Mouse (Mus musculus) naive thymus-derived CD4-positive, alpha-beta T cell, adult 2 months (primary cell): Measurements from ENCODE around the gene Eno1.
A peak's percentile ranks its signal among the peaks of the same experiment; 100 is the strongest.

Source experiments
- DNase-seq: peaks from one replicate; pipeline ENCODE4 v3.0.0-alpha.2; 2011; ENCODE audit warnings: low read depth

The Eno1 gene

DNA sequence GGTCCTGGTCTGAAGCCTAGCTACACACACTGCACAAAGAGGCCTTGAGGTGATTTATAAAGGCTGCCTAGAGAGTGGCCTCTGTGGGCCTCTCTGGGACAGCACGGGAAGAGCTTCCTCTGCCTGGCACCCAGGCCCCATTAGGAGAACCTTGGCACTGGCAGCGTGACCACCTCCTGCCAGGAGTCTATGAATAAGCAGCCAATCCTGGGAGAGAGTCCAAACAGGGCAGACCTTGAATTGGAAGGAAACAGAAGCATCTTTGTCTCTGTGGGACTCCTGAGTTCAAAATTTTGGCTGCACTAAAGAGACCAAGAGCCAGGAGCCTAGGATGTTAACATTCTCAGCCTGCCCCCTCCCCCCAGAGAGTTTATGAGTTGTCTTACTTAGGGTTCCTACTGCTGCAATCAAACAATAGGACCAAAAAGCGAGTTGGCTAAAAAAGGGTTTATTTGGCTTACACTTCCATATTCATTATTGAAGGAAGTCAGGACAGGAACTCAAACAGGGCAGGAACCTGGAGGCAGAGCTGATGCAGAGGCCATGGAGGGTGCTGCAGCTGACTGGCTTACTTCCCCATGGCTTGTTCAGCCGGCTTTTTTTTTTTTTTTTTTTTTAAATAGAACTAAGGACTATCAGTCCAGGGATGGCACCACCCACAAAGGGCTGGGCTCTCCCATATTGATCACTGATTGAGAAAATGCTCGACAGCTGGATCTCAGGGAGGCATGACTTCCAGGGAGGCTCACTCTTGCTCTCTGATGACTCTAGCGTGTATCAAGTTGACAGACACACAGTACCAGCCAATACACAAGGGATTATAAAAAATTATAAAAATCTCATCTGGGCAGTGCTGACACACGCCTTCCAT lies 9.5 kb upstream of the Eno1 start:
- DNase-seq = no peak

DNA sequence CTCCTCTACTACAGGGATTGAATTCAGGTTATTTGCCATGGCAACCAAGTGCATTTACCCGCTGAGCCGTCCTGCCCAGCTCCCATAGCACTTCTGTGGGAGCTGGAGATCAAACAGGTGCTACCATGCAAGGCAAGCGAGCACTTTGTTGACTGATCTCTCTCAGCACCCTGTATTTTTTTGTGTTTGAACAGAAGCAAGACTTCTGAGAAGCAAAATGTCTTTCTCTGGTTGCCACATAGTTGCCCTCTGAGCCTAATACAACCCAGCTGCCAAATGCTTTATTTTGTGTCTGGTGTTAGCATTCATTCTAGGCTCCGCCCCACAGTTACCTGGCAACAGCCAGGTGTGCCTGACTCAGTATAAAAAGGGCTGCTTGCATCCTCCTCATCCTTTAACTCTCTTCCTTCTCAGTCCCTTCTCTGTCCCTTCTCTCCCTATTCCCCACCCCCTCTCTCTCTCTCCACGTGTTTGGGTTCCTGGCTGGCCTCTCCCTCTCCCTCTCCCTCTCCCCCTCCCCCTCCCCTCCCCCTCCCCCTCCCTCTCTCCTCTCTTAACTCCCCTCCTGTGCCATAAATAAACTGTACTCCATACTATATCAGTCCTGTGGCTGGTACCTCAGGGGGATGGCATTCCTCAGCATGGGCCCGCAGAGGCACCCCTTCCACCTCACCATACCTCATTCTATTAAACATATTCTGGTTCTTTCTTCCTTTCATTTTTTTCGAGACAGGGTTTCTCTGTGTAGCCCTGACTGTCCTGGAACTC lies 7.8 kb upstream of the Eno1 start:
- DNase-seq = no peak

DNA sequence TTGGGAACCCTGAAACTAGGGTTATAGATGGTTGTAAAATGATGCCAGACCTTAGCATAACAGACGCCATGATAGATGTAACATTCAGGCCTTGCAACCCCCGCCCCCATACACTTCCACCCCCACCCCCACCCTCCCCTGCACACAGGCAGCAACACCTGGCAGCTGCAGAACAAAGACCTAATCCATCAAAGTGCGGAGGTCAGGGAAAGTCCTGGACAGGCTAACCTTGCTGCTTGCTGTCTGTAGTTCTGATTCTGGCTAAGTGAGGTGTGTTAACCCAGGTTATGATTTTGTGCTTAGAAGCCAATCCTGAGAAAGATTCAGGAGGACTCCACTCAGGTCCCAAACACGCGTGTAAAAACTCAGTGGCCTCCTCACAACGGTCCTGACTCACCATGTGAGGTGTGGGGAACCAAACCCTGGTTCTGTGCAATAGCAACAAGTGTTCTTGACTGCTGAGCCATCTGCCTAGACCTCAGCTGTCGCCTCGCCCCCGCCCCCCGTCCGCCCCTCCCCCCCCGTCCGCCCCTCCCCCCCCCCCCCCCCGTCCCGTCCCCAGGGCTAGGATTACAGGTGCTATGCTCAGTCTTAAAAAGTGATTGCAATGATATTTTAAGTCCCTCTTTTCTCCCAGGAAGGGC lies 6.7 kb upstream of the Eno1 start:
- no peak for DNase-seq

DNA sequence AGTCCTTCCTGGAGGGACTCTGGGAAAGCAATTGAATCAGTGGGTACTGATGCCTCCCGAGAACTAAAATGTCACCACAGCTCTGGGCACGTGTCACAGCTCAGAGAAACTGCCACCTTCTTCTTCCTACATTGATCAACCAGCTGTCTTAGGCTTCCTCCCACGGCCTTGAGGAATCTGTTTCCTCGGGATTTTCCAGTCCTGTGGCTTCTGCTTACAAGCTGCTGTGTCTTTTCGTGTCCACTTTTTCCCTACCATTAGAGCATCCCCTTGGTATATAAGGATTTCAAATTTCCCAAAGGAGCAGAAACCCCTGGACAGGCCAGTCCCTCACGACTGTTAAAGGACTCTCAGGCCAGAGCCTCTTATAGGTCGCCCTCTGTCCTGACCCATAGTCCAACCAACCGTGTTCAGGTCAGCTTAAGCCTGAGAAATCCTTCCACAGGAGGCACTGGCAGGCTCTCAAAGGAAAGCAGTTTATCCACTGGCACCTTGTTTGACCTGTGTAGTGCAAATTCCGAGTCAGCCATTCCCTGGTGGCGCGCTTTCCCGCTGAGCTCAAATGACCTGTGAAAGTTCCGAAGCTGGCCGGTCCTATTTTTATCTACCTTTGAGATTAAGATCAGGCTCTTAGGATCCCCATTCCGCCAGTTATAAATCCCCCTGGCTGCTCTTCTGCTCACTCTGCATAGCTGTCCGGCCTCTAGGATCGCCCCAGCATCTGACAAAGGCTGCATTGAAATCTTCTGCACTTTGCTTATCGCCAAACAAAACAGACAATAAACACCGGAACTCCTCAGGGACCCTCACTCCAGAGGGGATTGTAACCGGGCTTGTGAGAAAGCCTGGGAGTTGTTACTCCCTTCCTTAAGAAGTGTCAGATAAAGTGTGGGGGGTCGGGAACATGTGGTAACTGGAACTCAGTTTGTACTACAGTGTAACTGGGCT lies 5.8 kb upstream of the Eno1 start:
- no peak for DNase-seq

DNA sequence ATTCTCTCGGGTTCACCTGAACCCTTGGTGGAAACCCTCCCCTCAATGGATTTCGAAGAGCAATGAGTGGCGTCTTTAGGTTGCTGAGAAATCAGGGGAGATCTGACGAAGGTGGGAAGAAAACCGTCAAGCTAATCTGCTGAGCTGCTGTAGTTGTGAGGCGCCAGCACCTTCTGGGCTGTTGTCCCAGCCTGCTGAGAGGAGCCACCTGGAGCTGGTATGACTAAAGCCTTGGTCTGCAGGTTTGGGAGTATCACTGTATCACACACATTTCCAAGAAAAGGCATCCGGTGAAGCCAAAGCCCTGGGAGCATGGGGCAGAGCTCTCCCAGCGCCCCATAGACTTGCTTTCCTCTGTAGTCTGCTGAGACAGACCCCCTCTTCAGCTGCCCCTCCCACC lies 4.7 kb upstream of the Eno1 start:
- DNase-seq = no peak

DNA sequence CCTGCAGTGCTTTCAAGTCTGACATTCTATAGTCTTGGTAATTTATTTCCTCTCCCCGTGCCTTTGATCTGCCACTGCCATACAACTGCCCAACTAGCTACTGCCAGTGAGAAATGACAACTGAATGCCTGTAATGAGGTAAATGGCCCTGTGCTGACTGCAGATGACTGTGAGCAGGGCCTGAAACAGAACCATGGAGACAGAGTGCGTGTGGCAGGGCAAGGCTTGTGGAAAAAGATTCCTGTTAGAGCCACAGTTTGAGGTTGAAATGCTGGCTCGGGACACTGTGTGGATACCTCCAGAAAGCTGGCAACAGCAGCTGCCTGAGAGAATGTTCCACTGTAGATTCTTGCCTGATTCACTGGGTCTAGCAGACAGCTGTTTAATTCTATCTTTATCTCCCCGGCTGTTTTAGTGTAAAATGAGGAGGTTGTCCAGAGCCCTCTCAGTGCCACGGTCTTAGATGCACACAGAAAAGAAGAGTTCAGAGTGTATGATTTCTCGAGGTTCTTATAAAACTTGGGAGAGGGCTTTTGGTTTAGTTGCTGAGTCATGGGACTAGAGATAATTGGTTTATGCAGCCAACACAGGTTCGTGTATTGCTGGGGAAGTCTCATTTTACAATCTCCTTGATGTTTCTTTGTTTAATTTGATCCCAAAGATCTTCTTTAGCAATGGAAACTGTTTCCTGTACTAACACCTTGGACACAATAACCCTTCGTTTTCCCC lies 1.8 kb upstream of the Eno1 start:
- DNase-seq = no peak

DNA sequence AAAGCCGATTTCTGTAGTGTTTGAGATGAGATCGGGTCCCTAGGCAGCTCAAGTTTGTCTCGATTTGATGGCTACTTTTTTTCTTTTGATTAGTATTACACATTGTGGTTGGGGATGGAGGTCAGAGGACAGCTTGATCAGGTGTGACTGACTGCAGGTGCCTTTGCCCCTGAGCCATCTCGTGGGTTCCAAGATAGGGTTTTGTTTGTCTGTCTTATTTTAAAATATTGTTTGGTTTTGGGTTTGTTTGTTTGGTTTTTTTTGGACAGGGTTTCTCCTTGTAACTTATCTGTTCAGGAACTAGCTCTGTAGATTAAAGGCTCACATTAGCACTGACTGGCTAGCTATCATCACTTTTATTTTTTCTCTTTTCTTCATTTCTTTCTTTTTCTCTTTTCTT lies 936 bp upstream of the Eno1 start:
- DNase-seq = no peak

DNA sequence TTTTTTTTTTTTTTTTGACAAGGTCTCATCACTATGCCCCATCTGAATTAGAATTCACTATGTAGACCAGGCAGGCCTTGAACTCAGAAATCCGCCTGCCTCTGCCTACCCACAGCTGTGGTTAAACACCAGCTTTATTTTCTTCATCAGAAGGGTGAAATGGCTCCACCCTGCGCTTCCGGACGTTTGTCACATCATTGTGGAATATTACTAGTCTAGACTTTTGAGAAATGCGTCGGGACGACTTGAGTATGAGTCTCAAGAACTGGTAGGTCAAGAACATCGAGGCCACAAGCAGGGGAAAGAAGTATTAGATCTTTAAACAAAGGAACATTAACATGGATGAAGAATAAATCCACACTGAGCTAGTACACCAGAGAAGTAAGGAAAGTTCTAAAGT lies 490 bp upstream of the Eno1 start:
- DNase-seq = no peak

DNA sequence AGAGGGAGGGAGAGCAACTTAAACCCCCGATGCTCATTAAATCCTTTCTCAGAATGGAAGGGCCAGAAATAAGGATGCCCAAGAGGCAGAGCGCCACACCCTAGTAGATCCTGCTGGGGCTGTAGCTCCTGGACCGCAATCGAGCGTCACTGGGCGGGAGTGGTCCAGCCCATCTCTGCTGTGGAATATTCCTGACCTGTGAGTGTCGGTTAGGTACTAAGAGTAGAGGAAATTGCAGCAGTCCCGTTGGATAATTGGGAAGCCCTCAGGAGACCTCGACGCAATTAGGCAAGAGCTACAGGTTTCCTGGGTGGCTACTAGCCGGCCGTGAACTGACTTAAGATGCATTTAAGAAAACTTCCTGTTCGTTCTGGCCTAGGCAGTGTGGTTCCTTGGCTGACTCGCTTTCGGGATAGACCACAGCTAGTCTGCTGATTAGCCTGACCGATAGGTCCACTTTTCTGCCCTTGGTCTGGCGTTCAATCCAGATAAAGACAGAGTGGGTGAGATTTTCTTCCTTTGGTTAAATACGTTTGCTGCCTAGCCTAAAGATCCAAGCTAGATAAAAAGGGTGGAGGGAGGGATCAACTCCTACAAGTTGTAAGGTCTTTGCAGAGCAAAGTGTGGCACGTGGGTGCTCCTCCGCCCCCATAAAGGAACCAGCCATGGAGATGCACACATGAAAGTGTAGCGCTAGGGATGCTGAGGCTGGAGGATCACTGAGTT lies 1.3 kb downstream of the Eno1 start:
- peak; percentile 58 for DNase-seq

DNA sequence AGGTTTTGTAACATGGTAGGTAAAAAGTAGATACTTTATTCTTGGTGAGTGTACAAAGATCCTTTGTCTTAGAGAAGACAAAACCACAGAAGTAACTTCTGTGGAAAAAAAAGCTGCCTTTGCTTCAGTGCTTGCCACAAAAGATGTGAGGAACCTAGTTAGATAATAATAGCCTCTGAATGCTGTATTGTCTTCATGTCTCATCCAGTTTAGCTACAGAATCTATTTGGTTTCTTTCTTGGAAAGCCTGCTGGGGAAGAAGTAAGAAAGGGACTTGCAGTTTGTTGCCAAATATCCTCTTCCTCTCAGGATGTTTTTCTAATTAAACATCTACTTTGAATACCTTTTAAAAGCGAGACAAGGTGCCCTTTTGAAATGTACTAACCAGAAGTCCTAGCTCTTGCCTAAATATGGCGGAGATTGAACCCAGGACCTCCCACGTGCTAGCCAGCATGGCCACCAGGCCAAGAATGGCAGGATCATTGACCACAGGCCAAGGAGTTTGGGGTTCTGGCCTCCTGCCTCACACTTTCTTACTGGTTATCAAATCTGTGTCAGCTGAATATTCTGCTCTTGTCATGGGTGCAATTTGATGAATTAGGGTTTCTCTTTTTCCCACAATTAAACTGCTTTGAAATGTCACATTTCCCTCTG lies 2.0 kb downstream of the Eno1 start:
- no peak for DNase-seq

DNA sequence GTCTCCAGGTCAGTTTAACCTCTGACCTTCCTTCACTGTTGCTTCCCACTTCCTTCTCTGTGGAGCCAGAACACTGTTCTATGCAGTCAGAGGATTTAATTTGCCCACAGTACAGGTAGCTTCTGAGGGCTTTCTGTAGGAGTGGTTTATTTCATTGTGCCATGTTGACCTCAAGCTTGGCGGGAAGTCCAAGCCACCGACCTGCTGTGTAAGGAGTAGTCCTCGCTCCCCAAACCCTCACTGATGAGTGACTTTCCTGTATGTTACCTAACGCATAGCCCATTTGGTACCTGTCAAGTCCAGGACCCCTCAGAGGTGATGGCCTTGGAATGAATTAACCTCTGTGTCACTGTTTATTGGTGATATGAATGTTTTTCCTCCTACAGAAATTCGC lies 2.6 kb downstream of the Eno1 start:
- DNase-seq = peak; percentile 36

DNA sequence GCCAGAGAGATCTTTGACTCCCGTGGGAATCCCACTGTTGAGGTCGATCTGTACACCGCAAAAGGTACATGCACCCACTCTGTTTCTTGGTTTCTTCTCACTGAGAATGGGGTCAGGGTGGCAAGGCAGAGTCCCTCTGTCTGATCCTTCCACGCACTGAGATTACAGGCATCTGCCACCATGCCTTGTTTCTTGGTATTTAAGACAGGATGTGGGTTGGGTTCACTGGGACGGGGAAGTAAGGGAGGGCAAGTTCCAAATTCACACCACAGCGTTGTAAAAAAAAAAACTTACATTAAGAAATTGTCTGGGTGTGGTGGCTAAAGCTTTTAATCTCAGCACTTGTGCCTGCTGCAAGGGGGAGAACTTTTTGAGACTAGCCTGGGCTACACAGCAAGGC lies 3.0 kb downstream of the Eno1 start:
- peak; percentile 77 for DNase-seq

DNA sequence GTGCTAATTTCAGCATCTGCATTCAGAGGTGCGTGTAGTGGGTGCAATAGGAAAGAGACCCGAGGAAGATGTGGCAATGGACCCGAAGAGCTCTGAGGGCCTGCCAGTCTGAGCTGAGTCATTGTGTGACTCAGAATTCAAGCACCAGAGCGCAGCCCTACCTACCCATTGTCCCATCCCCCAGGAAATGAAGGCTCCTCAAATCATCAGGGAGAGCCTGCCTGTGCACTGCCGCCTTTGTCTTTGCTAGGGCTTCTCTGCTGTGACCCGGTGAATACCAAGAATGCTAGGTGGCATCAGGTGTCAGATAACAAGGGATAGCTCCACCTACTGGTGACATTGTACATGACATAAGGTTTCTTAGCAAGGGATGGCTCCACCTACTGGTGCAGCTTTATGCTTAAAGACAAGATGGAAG lies 3.4 kb downstream of the Eno1 start:
- peak; percentile 98 for DNase-seq

DNA sequence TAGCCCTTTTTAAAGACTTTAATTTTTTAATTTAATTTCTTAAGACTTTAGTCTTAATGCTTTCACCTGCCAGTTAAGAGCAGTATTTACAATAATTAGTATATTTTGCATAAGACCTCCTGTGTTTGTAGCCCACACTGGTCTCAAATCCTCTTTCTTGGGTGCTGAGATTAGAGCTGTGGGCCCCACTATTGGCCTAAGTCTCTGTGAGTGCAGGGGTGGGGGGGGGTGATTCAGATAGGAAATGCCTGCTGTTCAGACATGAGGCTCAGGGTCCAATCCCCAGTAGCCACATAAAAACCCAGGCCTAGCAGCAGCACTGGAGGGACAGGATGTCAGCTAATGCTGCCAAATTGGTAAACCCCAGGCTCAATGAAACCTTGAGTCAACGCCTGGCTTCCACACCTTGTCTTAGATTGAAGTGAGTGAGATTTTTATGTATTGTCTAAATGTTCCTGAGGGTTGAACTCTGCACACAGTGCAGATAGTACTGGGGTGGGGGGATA lies 3.9 kb downstream of the Eno1 start:
- no peak for DNase-seq

DNA sequence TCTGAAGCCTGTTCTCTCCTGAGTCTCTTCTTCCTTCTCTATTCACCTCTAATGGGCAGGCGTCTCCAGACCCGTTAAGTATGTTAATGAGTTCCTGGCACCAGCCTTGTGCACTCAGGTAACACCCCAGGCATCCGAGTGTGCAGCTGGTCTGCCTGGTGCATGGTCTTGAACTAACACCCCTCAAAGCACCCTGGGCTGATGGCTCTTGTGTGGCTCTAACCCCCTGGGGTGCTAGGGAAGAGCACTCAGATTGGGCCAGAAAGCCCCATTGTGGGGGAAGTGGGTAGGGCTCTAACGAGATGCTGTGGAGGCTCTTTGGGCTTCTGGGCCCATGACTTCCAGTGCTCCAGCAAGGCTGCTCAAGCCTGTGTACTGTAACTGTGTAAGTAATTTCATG lies 5.2 kb downstream of the Eno1 start:
- no peak for DNase-seq

DNA sequence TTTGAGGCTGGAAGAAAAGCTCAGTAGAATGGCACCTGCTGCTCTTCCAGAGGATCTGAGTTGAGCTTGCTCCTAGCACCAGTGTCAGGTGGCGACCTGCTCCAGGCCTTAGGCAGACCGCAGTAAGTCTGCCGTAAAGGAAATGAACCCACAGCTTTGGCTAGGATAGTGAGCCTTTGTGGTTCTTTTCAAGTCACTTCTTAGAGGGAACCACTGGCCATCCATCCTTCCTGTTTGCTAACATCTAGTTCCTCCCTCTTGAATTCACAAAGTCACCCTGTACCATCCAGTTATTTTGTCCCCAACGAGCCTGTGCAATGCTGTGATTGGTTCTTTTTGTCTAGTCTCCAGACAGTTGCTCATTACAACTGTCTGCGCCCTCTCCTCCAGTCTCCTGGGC lies 6.2 kb downstream of the Eno1 start:
- DNase-seq = peak; percentile 54

DNA sequence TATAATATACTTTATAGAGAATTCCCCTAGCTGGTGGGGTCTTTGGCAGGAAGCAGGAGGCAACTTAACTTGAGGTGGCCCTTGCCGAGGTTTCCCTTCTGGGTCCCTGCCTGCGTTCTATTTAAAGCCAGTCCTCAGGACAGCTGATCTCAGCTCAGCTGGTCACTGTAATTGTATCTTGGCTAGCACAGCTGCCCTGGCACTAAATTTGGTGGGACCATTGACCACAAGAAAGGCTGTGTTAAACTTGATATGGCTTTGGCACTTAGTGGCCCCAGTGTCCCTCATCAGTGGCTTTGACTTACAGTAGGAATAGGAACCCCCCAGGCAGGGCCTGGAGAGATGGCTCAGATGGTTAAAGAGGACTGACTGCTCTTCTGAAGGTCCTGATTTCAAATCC lies 9.4 kb downstream of the Eno1 start:
- no peak for DNase-seq

DNA sequence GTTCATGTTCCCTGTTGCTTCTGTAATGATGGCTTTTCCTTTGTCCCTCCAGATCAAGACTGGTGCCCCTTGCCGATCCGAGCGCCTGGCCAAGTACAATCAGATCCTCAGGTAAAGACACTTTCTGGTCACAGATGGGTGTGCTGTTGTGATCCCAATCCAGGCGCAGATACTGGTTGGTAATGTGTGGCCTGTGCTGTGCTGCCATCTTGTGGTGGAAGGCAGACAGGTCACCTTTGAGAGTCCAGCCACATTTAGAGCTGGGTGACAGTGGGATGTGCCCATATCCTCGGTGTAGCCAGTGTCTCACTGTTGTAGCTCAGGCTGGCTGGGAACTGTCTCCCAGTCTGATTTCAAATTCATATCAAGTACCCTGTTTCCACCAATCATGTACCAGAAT lies 11.5 kb downstream of the Eno1 start:
- peak; percentile 86 for DNase-seq

DNA sequence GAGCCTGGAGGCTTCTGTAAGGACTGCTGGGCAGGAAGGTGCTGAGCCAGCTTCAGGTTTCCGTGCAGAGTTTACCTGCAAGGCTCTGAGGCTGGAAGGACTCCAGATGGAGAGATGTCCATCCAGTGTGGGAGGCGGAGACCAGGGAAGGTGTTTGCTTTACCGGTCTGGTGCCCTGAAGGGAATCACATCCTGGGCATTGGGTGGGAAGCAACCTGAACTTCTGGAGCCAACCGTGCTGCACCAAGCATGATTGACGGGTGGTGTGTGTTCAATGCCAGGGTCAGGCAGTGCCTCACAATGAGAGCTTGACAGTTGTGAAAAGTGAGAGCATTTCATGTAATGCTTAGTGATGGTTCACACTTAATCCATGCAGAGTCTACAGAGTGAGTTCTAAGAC lies 12.4 kb downstream of the Eno1 start:
- DNase-seq = no peak
